Mouse (Mus musculus) layer of hippocampus, adult 2 months (tissue): ENCODE results near the gene Pirb. TPM values are rescaled to one million over a fixed set of nuclear protein-coding genes. Genes with fewer than 3 reads are reported as not detected.
"Not testable (repeated sequence)": the region's sequence is repeated elsewhere in the genome, so short reads cannot be mapped to it uniquely, and the experiment has no call there.

Source experiments
- DNase-seq, 2 experiments: peaks; one replicate each; pipeline ENCODE4 v3.0.0; 2022; ENCODE audit warnings: low spot score in 2 of 2
- H3K27ac ChIP-seq: fragments of 200-600 bp; 2 replicates; pipeline ENCODE4 v1.8.1; 2022
- H3K4me3 ChIP-seq: fragments of 200-600 bp; 2 replicates; pipeline ENCODE4 v1.8.1; 2022; ENCODE audit warnings: mild to moderate bottlenecking
- CTCF ChIP-seq: fragments of 200-600 bp; conservative IDR thresholded peaks from 2 replicates; pipeline ENCODE4 v1.8.1; 2022; ENCODE audit warnings: antibody characterized with exemption, mild to moderate bottlenecking, moderate library complexity
- total RNA-seq, 2 experiments: library from RNA; stranded (reverse); gene quantifications; 2 replicates each; pipeline ENCODE4 v1.2.3; 2021

Gene Pirb
- total RNA-seq, 2 experiments from 2014 or later, result 0.36 TPM; not detected in 1

- Histone ChIP-seq H3K27ac (peak within 1 kb of the TSS; percentile 93), H3K4me3 (peak within 1 kb of the TSS; percentile 90)
- DNase-seq, result peak; percentile 96
- peak; percentile 72 for TF ChIP-seq CTCF
Observed at GRCm38 (mm10) chr7:3703879-3704441, 16.2 kb downstream of the Pirb start, which contains the start of gene Rps9. Gene Rps9 (plus strand): TSS chr7:3703993.

- TF ChIP-seq CTCF, result no peak
- no peak for DNase-seq
- peak overlapping the region; percentile 90 for H3K4me3 ChIP-seq
- H3K27ac ChIP-seq, result peak overlapping the region; percentile 93
Observed at GRCm38 (mm10) chr7:3703148-3703878, 16.9 kb downstream of the Pirb start.

DNA sequence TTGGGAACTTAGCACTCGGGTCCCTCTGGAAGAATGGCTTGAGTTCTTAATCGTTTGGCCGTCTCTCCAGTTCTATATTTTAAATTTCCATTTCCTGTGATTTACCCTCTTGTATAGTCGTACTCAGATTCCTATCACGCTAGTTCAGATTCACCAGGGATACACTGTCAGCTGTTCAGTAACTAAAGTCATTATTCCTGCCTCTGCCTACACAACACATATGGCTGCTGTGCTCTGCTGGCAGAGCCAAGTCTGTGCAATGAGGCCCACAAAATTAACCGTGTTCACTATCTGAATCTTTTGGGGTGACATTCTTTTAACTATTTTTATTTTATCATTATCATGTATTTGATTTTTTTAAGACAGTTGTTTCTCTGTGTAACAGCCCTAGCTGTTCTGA is 21.7 kb downstream of the Pirb start:
- peak in 1 of 2 experiments; percentile 65 for DNase-seq
- TF ChIP-seq CTCF, result peak; percentile 39
- H3K4me3 ChIP-seq, result no peak overlapping the region
- H3K27ac ChIP-seq, result peak overlapping the region; percentile 84

DNA sequence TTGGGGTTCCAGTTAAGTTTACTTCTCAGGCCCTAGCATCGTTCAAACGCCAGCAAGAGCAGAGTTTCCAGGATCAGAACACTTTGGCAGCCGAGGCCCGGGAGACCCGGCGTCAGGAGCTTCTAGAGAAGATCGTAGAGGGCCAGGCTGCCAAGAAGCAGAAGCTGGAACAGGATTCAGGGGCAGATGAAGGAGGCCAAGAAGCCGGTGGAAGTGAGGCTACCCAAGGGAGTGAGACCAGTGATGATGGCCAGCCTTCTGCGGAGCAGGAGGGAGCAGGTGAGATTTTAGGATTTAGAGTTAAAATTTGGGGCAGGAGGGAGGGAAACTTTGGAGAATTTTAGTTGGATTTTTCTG is 25.3 kb downstream of the Pirb start:
- not testable (repeated sequence) for DNase-seq
- peak overlapping the region; percentile 94 for H3K27ac ChIP-seq
- H3K4me3 ChIP-seq, result peak overlapping the region; percentile 96

DNA sequence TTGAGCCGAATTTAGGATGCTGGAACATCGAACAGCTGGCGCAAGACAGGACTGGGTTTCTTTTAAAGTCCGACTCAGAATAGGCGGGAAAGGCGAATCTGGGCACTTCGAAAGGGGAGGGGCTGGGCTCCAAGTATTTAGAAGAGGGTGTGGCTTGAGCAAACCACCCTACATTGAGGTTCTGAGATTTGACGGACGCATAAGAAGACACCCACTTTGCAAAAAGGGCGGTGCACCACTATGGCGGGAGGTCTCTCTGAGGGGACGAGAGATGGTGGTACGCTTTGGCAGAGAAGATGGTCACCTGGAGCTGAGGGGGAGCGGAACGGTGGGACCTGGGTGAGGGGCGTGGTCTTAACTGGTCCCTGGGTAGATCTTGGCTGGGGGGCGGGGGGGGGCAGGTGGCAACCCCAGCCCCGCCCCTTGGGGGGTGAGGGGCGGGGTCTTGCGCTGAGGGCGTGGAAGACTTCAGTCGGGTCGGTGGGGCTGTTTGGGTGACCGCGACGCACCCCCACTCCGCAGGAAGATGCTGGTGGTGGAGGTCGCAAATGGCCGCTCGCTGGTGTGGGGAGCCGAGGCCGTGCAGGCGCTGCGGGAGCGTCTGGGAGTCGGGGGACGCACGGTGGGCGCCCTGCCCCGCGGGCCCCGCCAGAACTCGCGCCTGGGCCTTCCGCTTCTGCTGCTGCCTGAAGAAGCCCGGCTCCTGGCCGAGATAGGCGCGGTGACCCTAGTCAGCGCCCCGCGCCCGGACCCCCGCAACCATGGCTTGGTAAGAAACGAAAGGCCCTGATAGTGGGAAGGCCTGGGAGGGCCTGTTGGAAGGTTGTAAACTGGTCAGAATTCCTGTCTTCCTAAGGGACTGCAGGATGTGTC is 25.9 kb downstream of the Pirb start:
- DNase-seq, result peak; percentile 41 to 61
- peak overlapping the region; percentile 96 for H3K4me3 ChIP-seq
- TF ChIP-seq CTCF, result no peak
- H3K27ac ChIP-seq, result peak overlapping the region; percentile 94

GRCm38 (mm10) chr7:3693809-3694075 is 26.4 kb downstream of the Pirb start:
- no peak for DNase-seq
- TF ChIP-seq CTCF, result no peak

DNA sequence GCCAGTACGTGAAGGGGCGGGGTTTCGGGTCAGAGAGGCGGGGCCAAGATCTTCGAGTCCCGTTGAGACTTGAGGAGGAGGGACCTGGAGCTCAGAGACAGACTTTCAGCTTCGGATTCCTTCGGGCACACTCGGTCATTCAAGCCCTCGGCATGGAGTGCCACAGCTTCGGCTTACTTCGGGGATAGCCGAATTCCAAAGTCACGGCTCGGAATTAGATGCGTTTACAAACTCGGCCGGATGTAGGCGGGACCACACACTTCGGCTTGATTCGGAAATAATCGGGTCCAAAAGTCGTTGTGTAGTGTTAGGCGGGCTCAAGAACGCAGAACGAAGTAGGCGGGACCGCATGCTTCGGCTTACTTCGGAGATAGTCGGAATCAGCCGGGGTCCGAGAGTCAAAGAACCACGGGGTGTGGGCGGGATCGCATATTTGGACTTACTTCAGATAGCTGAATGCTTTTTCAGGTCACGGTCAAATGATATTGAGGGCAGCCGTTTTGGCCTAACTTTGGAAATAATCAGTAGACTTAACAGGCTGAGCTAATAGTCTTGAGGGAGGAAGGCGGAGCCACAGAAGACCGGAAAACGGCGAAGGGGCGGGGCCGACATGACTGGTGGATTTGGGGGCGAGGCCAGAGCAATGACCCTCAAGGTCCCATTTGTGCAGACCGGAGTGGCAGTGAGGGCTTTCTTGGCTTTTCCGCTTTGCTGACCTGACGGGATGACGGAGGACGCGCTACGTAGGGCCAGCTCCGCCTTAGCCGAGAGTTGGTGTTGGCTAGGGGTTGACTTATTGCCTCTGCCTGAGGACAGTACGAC is 27.0 kb downstream of the Pirb start, which contains the start of gene Mboat7:
Mboat7 (minus strand) TSS at position 537 of the 822 bp plus-strand sequence.
- peak; percentile 96 to 98 for DNase-seq
- peak within 1 kb of the TSS; percentile 96 for H3K4me3 ChIP-seq
- H3K27ac ChIP-seq, result peak within 1 kb of the TSS; percentile 94
- no peak for TF ChIP-seq CTCF

More at GRCm38 (mm10) chr7:3693809-3694075, 26.4 kb downstream of the Pirb start:
- H3K27ac ChIP-seq, result peak overlapping the region; percentile 94
- H3K4me3 ChIP-seq, result peak overlapping the region; percentile 96

DNA sequence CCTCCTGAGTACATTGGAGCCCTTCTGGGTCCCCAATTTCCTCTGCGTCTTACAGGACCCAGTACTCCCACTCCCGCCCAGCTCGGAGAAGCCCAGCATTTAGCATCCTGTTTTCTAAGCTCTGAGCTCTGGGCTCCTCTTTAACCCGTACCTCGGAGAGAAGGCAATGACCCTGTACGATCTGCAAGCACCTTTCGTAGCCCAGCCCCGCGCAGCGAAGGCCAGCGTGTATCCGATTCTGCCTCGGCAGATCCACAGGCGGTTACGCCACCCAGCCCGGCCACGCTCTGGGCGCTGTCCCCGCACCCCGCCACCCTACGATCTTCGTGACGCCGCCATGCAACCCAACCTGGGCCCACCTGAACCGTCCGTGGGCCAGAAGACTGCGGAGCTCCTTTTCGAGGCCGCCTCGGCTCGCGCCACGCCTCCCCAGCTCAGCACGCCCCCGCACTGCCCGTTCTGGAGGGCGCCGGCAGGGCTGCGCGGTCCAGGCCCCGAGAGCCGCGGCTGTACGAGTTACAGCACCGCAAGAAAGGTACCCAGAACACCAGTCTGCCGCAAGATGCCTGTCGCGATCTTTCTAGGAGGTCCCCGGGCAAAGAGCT is 27.7 kb downstream of the Pirb start, which contains the start of gene Tsen34:
Tsen34 (plus strand) TSS at position 482 of the 605 bp plus-strand sequence.
- Histone ChIP-seq H3K4me3 (peak within 1 kb of the TSS; percentile 96), H3K27ac (peak within 1 kb of the TSS; percentile 94)
- no peak for TF ChIP-seq CTCF
- DNase-seq, result no peak

DNA sequence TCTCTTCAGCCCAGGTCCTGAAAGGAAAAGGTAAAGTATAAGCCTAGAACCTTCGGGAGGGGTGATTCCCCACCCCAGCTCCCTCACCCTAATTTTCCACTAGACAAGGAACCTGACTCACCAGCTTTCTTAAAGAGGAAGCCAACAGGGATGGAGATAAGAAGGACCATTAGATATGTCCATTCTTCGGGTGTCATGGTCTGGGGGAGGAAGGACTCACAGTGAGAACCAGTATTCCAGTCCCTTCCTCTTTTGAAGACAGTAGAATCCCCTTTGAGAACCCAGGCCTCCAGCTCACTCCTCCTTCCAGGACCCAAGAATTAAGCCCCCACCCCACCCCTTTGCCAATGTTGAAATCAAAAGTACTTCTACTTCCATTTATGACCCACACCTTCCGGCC is 28.3 kb downstream of the Pirb start:
- Histone ChIP-seq H3K4me3 (peak overlapping the region; percentile 96), H3K27ac (peak overlapping the region; percentile 94)
- DNase-seq, result no peak
- TF ChIP-seq CTCF, result no peak

DNA sequence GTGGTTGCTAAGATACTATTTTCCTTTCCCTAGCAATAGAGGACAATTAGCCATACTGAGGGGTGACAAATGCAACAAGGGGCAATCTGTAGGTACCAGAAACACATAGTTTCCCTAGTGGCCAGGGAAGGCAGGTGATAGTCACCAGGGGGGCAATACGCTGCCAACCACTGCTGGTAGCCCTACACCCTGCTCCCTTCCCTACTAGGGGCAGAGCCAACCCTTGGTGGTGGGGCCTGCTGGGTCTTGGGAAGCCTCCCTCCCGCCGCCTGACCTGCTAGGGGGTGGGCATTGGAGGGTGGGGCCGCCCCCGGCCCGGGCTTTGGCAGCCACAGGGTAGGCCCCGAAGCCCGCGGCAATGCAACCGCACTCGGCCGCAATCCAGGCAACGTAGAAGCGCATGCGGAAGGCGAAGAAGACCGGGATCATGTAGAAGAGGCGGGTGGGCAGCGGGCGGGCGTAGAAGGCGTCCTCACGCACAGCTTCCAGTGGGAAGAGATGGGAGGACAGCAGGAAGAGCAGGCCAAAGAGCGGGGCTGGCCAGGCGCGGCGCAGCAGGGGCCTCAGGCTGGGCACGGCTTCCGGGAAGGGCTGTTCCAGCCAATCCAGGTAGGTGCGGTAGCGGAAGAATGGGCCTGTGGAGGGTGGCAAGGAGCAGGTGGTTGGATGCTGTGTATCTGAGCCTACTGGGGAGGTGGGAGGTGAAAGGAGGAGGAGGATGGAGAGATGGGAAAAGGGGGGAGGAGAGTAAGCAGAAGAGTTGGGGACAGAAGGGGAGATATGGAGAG is 34.6 kb downstream of the Pirb start:
- no peak for DNase-seq
- Histone ChIP-seq H3K4me3 (no peak overlapping the region), H3K27ac (peak overlapping the region; percentile 77; the same call in 1 of the 2 replicates)
- TF ChIP-seq CTCF, result no peak

DNA sequence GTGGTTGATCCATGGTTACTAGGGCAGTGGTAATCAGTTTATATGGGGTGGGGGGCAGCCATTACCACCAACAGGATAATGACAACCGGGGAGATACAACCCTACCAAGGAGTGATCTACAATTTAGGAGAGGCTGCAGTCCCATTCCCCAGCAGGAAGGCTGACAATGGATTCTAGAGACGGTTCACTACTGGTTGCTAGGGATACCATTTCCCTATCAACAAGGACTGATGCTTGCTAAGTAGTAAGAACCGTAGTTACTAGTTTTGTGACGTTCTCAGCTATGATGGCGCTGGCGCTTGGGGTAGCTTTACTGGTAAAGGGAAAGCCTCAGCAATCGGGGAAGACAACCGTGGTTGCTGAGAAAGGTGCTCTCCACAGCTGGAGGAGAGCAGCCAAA is 35.5 kb downstream of the Pirb start:
- TF ChIP-seq CTCF, result no peak
- DNase-seq, result no peak
- Histone ChIP-seq H3K27ac (peak overlapping the region; percentile 77), H3K4me3 (no peak overlapping the region)
